Mouse (Mus musculus) erythroblast, embryonic 14.5 days (primary cell): ENCODE measurements around the gene Ncoa7.

Experiments used
- GATA1 ChIP-seq: IDR thresholded peaks from 2 replicates; pipeline ENCODE4 v1.6.1; 2012; ENCODE audit warnings: low read length, inconsistent platforms, mixed read lengths
- TAL1 ChIP-seq: IDR thresholded peaks from 3 replicates; pipeline ENCODE4 v1.6.1; 2012; ENCODE audit warnings: low read length, inconsistent platforms, mixed read lengths

DNA sequence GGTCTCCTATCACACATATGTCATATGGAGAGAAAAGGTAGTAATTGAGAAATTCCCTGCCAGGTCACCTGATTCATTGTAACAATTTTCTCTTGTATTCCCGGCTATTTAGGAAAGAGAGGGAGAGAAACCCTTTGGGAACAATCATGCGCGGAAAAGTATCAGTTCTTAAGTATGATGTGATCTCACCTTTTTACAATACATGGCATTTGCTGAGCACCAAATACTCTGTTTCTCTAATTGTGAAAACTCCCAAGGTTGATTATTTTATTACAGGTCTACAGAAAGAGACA is 184.3 kb downstream of the Ncoa7 start:
- TF ChIP-seq GATA1 = no peak
- TF ChIP-seq TAL1 = no peak
